Mouse (Mus musculus) hindbrain, embryonic 12.5 days (tissue): Measurements from ENCODE around the gene Mapk6. TPM values are rescaled to one million over a fixed set of nuclear protein-coding genes. Genes with fewer than 3 reads are reported as not detected.

ENCODE experiments used
- ATAC-seq: fragments of 200-750 bp; cut with Nextera tagmentation; 2 replicates; pipeline ENCODE4 v1.8.0; 2017; ENCODE audit warnings: moderate TSS enrichment; ENCODE audit not compliant: low FRiP score
- H3K27ac ChIP-seq: fragments of 300-500 bp; sonication (generic); 2 replicates; pipeline ENCODE4 v1.5.1; 2016; ENCODE audit warnings: mild to moderate bottlenecking
- H3K27me3 ChIP-seq: fragments of 300-500 bp; sonication (generic); 2 replicates; pipeline ENCODE4 v1.6.1; 2016; ENCODE audit warnings: mild to moderate bottlenecking
- H3K36me3 ChIP-seq: fragments of 300-500 bp; sonication (generic); 2 replicates; pipeline ENCODE4 v1.6.1; 2016; ENCODE audit warnings: mild to moderate bottlenecking
- H3K4me1 ChIP-seq: fragments of 300-500 bp; sonication (generic); 2 replicates; pipeline ENCODE4 v1.6.1; 2016
- H3K4me2 ChIP-seq: fragments of 300-500 bp; sonication (generic); replicated peaks from 2 replicates; pipeline ENCODE4 v1.6.1; 2016; ENCODE audit warnings: mild to moderate bottlenecking
- H3K4me3 ChIP-seq: fragments of 300-500 bp; sonication (generic); 2 replicates; pipeline ENCODE4 v1.5.1; 2016; ENCODE audit warnings: mild to moderate bottlenecking
- H3K9ac ChIP-seq: fragments of 300-500 bp; sonication (generic); 2 replicates; pipeline ENCODE4 v1.6.1; 2016; ENCODE audit warnings: mild to moderate bottlenecking, moderate library complexity
- H3K9me3 ChIP-seq: fragments of 300-500 bp; sonication (generic); replicated peaks from 2 replicates; pipeline ENCODE4 v1.6.1; 2016; ENCODE audit warnings: mild to moderate bottlenecking
- WGBS: fragments of 180-500 bp; shearing (Covaris S2); methylation state at CpG from one replicate; pipeline ENCODE4 v1.1.7; 2016; 5-methylcytosine and 5-hydroxymethylcytosine counted together
- polyA plus RNA-seq: library from polyadenylated mRNA; unstranded; fragments of >200 nt; fragmentation: Nextera tagmentation; extraction: Ambion mirVana; gene quantifications from 2 replicates; pipeline ENCODE4 v1.2.1, GENCODE M21; 2016

Gene Mapk6
- polyA plus RNA-seq, 1 experiment from 2014 or later, result 176 TPM

DNA sequence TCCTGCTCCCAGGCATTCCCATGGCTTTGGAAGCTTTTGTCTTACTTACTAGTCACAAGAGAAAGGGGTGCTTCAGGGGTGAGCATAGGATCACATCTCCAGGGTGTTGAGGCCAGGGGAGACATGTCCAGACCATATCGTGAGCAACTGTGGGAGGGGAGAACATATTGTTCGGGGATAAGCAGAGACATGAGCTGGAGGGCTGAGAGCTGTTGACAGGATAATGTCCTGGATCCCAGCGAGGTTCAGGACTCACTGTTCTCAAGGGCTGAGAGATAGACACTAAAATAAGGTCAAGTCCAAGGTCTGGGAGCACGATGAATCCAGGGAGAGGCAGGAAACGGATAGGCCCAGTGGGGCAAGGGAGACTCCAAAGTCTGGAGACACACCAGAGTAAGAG lies 46.8 kb downstream of the Mapk6 start:
- 81% methylated on average over 5 of the region's 5 CpGs for WGBS
- ATAC-seq, result no peak

DNA sequence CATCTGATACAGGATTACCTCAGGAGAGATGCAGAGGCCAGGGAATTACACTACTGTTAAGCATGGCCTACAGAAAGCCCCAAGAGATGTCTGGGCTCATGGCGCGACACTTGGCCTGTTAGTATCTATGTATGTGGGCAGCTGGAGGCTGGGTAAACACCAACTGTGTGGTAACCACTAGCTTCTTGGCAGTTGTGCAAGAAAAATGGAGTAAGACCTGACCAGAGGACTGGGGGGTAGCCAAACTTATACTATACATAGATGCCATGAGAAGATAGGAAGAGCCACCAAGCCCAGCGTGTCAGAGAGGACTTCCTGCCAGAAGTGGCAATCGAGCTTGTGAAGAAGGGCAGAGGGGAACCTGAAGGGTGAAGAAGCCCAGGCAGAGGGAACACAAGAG lies 47.6 kb downstream of the Mapk6 start:
- no peaks in the 10 kb centered on the region for H3K4me1 ChIP-seq
- no peak overlapping the region for H3K27ac ChIP-seq
- no peaks in the 10 kb centered on the region for H3K9me3 ChIP-seq
- H3K9ac ChIP-seq, result no peak overlapping the region
- 91% methylated on average over 4 of the region's 4 CpGs for WGBS
- H3K4me3 ChIP-seq, result no peak overlapping the region
- no peaks in the 10 kb centered on the region for H3K27me3 ChIP-seq
- no peaks in the 10 kb centered on the region for H3K36me3 ChIP-seq
- no peak for ATAC-seq
- H3K4me2 ChIP-seq, result no peak overlapping the region

More for the DNA sequence above, 46.8 kb downstream of the Mapk6 start:
- H3K4me1 ChIP-seq, result no peaks in the 10 kb centered on the region
- no peak overlapping the region for H3K9ac ChIP-seq
- H3K4me2 ChIP-seq, result no peak overlapping the region
- no peaks in the 10 kb centered on the region for H3K36me3 ChIP-seq
- H3K9me3 ChIP-seq, result no peaks in the 10 kb centered on the region
- H3K4me3 ChIP-seq, result no peak overlapping the region
- H3K27me3 ChIP-seq, result no peaks in the 10 kb centered on the region
- H3K27ac ChIP-seq, result no peak overlapping the region

DNA sequence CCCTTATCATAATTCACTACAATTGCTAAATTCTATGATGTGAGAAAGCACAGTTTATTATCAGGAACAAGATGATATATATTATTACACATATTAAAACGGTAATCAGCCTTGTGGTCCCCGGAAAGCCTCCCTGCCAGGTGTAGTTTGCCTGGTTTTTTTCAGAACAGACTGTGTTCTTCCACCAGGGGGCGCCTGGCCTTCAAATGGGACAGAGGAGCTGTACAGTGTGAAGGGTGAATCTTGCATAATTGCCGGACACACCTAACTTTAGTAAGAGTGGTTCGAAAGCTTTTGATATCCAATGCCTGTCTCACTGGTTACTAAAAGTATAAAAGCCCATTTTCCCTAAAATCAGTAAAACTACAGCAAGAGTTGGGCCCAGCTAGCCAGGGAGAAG lies 48.1 kb downstream of the Mapk6 start:
- 48% methylated on average over 5 of the region's 5 CpGs for WGBS
- Histone ChIP-seq H3K9me3 (no peaks in the 10 kb centered on the region), H3K36me3 (no peaks in the 10 kb centered on the region), H3K9ac (no peak overlapping the region), H3K27me3 (no peaks in the 10 kb centered on the region), H3K4me3 (no peak overlapping the region), H3K4me2 (no peak overlapping the region), H3K4me1 (no peaks in the 10 kb centered on the region), H3K27ac (no peak overlapping the region)
- no peak for ATAC-seq

DNA sequence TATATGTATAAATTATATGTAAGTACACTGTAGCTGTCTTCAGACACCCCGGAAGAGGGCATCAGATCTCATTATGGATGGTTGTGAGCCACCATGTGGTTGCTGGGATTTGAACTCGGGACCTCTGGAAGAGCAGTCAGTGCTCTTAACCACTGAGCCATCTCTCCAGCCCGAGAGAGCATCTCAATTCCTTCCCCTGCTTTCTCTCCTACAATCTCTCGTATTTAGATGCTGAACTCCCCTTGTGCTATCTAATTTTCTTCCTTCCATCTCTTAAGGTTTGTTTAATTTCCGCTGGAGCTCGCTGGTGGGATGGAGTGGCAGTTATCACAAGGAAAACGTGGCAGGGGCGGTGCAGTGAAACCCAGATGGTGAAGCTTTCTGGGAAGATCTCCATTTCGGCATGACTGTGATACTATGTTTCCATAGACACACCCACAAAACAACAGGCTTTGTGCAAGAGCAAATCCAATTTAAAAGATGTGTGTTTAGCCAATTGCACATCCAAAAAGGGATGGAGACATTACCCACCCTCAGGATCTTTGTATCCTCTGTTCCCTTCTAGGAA lies 52.6 kb downstream of the Mapk6 start:
- Histone ChIP-seq H3K36me3 (no peaks in the 10 kb centered on the region), H3K9me3 (no peaks in the 10 kb centered on the region), H3K4me1 (no peaks in the 10 kb centered on the region), H3K4me2 (no peak overlapping the region), H3K27me3 (no peaks in the 10 kb centered on the region), H3K9ac (no peak overlapping the region), H3K4me3 (no peak overlapping the region), H3K27ac (no peak overlapping the region)
- ATAC-seq, result no peak
- 88% methylated on average over 9 of the region's 9 CpGs for WGBS

DNA sequence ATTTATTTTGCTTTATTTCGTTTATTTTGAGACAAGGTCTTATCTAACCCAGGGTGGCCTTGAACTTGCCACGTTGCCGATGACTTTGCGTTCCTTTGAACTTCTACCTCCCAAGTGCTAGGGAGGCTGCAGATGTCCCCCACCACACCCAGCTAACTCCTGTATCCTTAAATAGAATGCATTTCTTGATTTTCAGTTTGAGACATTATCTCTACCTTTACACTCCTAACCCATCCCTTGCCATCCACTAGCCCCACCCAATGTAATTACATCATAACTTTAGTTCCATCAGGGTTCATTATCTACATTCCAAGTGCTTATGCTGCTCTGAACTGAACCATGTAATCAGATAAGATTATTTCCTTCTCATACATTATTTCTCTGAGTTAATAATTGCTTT lies 54.0 kb downstream of the Mapk6 start:
- Histone ChIP-seq H3K4me2 (no peak overlapping the region), H3K27ac (no peak overlapping the region), H3K9ac (no peak overlapping the region), H3K4me3 (no peak overlapping the region), H3K9me3 (no peaks in the 10 kb centered on the region), H3K36me3 (no peaks in the 10 kb centered on the region), H3K27me3 (no peaks in the 10 kb centered on the region), H3K4me1 (no peaks in the 10 kb centered on the region)
- 84% methylated on average over 4 of the region's 4 CpGs for WGBS
- no peak for ATAC-seq

DNA sequence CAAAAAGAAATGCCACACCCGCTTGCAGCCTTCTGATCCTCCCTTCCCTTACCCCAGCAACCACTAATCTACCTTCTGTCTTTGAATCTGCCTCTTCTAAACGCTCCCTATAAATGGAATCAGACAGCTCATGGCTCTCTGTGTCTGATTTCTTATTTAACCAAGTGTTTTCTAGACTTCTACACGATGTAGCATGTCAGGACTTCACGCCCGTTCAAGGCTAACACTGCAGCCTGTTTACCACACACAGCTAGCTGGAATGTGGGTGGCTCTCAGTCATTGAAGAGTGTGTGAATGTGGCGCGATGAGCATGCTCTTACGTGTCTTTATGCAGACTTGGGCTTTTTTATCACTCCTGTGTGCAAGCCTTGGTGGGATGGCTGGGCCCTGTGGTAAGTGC lies 56.7 kb downstream of the Mapk6 start:
- ATAC-seq, result no peak
- 79% methylated on average over 8 of the region's 8 CpGs for WGBS
- H3K36me3 ChIP-seq, result no peaks in the 10 kb centered on the region

DNA sequence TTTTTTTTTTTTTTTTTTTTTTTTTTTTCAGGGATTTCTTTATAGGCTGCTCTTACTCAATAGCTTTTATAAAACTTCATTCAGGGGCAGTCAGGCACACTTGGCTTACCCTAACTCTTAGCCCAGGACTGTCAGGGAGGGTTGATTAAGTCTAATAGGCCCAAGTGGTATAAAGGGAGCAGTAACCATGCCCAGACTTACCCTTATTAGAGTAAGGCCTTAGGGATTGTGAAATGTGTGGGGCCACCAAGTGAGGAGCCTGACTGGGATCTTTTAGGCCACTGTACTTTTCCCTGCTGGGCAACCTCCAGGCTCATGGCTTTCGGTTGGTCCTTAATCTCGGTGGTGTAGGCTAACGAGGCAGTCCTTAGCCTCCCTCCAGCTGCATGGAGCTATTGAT lies 61.2 kb downstream of the Mapk6 start:
- no peak for ATAC-seq
- Histone ChIP-seq H3K36me3 (peaks cover 19% of the 10 kb centered on the region; the same call in 1 of the 2 replicates), H3K27ac (no peak overlapping the region), H3K4me2 (no peak overlapping the region), H3K9me3 (no peaks in the 10 kb centered on the region), H3K4me3 (no peak overlapping the region), H3K9ac (no peak overlapping the region), H3K4me1 (no peaks in the 10 kb centered on the region), H3K27me3 (no peaks in the 10 kb centered on the region)
- 62% methylated on average over 3 of the region's 3 CpGs for WGBS

More for the DNA sequence above, 56.7 kb downstream of the Mapk6 start:
- Histone ChIP-seq H3K27me3 (no peaks in the 10 kb centered on the region), H3K4me3 (no peak overlapping the region), H3K9ac (no peak overlapping the region), H3K27ac (no peak overlapping the region), H3K9me3 (no peaks in the 10 kb centered on the region), H3K4me2 (no peak overlapping the region), H3K4me1 (no peaks in the 10 kb centered on the region)

DNA sequence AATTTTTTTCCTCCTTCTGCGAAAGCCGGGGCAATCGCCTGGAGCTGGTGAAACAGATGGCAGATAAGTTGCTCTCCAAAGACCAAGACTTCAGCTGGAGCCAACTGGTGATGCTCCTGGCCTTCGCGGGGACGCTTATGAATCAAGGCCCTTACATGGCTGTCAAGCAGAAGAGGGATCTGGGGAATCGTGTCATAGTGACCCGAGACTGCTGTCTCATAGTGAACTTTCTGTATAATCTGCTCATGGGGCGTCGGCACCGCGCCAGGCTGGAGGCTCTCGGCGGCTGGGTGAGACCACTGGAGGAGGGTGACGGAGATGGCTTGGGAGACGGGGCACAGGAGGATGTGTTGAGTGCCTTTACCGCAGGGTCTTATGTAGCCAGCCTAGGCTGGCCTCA lies 61.7 kb downstream of the Mapk6 start:
- no peaks in the 10 kb centered on the region for H3K27me3 ChIP-seq
- H3K4me3 ChIP-seq, result no peak overlapping the region
- H3K27ac ChIP-seq, result no peak overlapping the region
- no peaks in the 10 kb centered on the region for H3K4me1 ChIP-seq
- no peak for ATAC-seq
- H3K4me2 ChIP-seq, result no peak overlapping the region
- H3K9ac ChIP-seq, result no peak overlapping the region
- no peaks in the 10 kb centered on the region for H3K9me3 ChIP-seq
- WGBS, result 96% methylated on average over 17 of the region's 17 CpGs
- H3K36me3 ChIP-seq, result peaks cover 23% of the 10 kb centered on the region; the same call in 1 of the 2 replicates

DNA sequence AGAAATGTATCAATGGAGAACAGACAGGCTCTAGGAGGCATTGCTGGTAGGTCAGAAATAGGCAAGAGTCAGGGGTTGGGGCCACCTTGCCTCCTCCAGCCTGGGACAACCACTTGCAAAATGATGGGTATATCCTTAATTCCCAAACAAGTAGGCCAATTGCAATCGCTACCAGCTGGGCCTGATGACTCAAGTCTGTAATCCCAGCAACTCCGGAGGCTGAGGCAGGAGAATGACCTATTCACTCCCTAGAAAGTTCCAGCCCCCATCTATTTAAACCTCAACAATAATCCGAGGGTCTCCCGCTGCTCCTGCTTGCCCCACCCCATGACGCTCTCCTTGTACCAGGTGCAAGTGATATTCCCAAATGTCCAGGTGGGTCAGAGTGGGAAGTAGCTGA lies 62.3 kb downstream of the Mapk6 start, which contains the start of gene Bcl2l10:
Gene Bcl2l10 (plus strand): TSS at position 301 of the 400 bp plus-strand sequence.
- Histone ChIP-seq H3K4me2 (no peak within 1 kb of the TSS), H3K9me3 (no peaks in the 10 kb centered on the region), H3K27ac (no peak within 1 kb of the TSS), H3K4me3 (no peak within 1 kb of the TSS), H3K9ac (no peak within 1 kb of the TSS), H3K4me1 (no peaks in the 10 kb centered on the region), H3K27me3 (no peaks in the 10 kb centered on the region), H3K36me3 (peaks cover 29% of the 10 kb centered on the region; the same call in 1 of the 2 replicates)
- no peak for ATAC-seq
- WGBS, result 97% methylated on average over 5 of the region's 5 CpGs

DNA sequence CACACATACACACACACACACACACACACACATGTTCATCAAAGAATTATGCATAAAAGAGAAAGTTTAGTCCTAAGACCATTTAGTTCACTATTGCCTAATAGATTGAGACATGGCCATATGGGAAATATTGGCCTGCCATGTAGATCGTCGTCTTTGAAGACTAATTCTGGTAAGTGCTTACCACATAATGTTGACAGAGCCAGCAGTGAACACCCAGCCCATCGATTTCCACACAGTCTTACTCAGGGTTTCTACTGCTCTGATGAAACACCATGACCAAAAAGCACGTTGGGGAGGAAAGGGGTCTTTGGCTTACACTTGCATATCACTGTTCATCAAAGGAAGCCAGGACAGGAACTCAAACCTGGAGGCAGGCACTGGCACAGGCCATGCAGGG lies 67.4 kb downstream of the Mapk6 start:
- 85% methylated on average over 4 of the region's 4 CpGs for WGBS
- peaks cover 58% of the 10 kb centered on the region for H3K36me3 ChIP-seq

DNA sequence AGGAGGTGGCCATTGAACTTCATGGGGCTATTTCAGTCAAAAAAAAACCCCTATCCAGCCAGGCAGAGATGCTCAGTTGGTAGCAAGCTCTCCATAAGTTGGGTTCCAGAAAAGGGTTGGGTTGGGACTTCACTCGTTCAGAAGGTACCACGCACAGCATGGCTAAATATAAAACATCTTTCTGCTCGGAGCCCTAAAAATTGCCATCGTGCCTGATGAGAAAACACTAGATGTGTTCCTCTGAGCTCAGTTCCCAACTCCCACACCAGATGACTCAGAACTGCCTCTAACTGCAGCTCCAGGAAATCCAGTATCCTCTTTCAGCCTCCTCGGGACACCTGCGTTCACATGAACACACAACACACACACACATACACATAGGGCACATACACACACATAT lies 71.8 kb downstream of the Mapk6 start:
- Histone ChIP-seq H3K27ac (no peak overlapping the region), H3K4me2 (no peak overlapping the region), H3K9me3 (no peaks in the 10 kb centered on the region), H3K4me1 (no peaks in the 10 kb centered on the region), H3K4me3 (no peak overlapping the region), H3K9ac (no peak overlapping the region), H3K27me3 (no peaks in the 10 kb centered on the region), H3K36me3 (peaks cover 66% of the 10 kb centered on the region)
- ATAC-seq, result no peak
- 94% methylated on average over 6 of the region's 6 CpGs for WGBS

More for the DNA sequence above, 67.4 kb downstream of the Mapk6 start:
- Histone ChIP-seq H3K9me3 (no peaks in the 10 kb centered on the region), H3K9ac (no peak overlapping the region), H3K27ac (no peak overlapping the region), H3K4me2 (no peak overlapping the region), H3K27me3 (no peaks in the 10 kb centered on the region), H3K4me3 (no peak overlapping the region), H3K4me1 (no peaks in the 10 kb centered on the region)
- no peak for ATAC-seq

DNA sequence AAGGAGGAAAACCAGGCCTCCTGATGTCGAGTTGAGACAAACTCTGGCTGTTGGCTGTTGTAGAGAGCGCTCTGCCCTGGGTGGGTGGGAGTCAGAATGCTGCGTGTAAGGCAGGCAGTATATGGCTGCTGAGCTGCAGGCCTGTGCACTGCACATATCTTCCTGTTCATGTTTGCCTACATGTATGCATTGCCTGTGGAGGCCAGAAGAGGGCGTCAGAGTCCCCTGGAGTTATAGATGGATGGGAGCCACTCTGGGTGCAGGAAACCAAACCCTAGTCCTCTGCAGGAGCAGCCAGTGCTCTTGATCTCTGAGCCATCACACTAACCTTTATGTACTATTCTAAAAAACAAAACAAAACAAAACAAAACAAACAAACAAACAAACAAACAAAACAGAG lies 75.4 kb downstream of the Mapk6 start:
- Histone ChIP-seq H3K27ac (no peak overlapping the region), H3K4me1 (no peaks in the 10 kb centered on the region), H3K27me3 (no peaks in the 10 kb centered on the region), H3K9me3 (no peaks in the 10 kb centered on the region), H3K4me2 (no peak overlapping the region), H3K9ac (no peak overlapping the region), H3K4me3 (no peak overlapping the region), H3K36me3 (peaks cover 68% of the 10 kb centered on the region)
- WGBS, result 89% methylated on average over 4 of the region's 4 CpGs
- ATAC-seq, result no peak

DNA sequence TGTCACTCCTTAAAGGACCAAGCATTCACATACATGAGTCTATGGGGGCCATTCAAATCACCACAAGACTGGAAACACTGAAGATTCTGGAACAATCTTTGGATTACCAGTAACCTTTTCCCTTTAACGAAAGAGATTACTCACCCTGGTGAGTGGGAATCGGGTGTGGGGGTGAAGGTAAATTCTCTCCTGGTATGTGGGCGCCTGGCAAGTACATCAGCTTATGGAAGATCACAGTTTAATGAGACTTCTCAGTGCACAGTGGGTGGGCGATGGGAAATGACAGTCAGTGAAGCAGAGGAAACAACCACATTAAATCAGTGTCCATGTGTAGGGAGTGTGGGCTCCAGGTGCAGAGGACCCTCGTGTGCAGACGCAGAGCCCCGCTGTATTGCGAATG lies 79.0 kb downstream of the Mapk6 start:
- Histone ChIP-seq H3K9me3 (no peaks in the 10 kb centered on the region), H3K4me3 (no peak overlapping the region), H3K36me3 (peaks cover 46% of the 10 kb centered on the region), H3K4me2 (no peak overlapping the region), H3K27ac (no peak overlapping the region), H3K9ac (no peak overlapping the region), H3K4me1 (no peaks in the 10 kb centered on the region), H3K27me3 (no peaks in the 10 kb centered on the region)
- WGBS, result 84% methylated on average over 8 of the region's 8 CpGs
- no peak for ATAC-seq
